In the genomic region with DNA sequence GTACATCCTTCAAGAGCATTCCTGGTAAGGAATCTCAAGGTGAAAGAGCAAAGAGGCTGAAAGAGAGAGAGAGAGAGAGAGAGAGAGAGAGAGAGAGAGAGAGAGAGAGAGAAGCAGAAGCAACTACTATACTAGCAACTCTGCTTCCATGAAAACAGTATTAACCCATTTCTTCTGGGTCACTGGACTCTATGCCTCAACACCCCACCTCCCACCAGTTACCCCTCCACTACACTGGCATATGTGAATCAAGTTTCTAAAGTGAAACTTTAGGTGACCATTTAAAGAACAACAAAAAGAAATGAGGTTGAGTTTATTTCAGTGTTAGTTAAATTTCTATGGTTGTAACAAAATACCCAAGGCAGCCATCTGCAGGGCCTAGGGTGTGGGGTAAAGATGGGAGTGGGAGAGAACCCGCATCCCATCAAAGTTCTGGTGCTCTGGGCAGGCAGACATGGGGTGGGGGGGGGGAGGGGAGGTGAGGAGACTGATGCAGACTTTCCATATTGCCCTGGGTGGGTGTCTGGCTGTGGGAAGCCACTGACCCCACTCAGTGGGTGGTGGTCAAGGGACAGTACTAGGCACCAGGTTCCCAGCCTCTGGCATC, we compare ENCODE assay signal across 24 mouse cellular contexts. TPM values are rescaled to one million over a fixed set of nuclear protein-coding genes. Genes with fewer than 3 reads are reported as not detected.
A peak's percentile ranks its signal among the peaks of the same experiment; 100 is the strongest.
DNase-seq lines count a peak whose midpoint lies in the region; ATAC-seq lines count a peak whose summit lies in the region.
"Had no signal": no experiment of that assay in that cellular context is flagged by ENCODE, and none has a peak within 500 bp of the region (broad histone marks: within the 10 kb centered on the region; RNA-seq: fewer than 3 reads in every experiment).

No protein-coding gene starts in this region.

- no peaks in the 10 kb centered on the region for H3K27me3 ChIP-seq in kidney, embryonic 14.5 days (ENCODE audit: control insufficient read depth, insufficient read depth, low read length)
- no peaks in the 10 kb centered on the region for H3K27me3 ChIP-seq in kidney, embryonic 16.5 days (ENCODE audit: insufficient read depth, low read length)
- H3K27me3 ChIP-seq in midbrain, embryonic 11.5 days (ENCODE audit: control insufficient read depth, insufficient read depth, low read length), result no peaks in the 10 kb centered on the region
- H3K27me3 ChIP-seq in midbrain, embryonic 13.5 days, result no peaks in the 10 kb centered on the region
- H3K27me3 ChIP-seq: embryonic facial prominence, embryonic 13.5 days; embryonic facial prominence, embryonic 15.5 days; forebrain, embryonic 12.5 days had no signal

- 0 out of 2 replicates have a peak, but pooled peaks cover 13% of the 10 kb centered on the region for H3K4me1 ChIP-seq in kidney, embryonic 14.5 days (ENCODE audit: control insufficient read depth, insufficient read depth, low read length)
- H3K4me1 ChIP-seq in kidney, embryonic 16.5 days (ENCODE audit: insufficient read depth, low read length), result peaks cover 11% of the 10 kb centered on the region
- no peaks in the 10 kb centered on the region for H3K4me1 ChIP-seq in midbrain, embryonic 11.5 days (ENCODE audit: control insufficient read depth, insufficient read depth, low read length)
- peaks cover 4% of the 10 kb centered on the region for H3K4me1 ChIP-seq in midbrain, embryonic 13.5 days (replicated peaks)
- H3K4me1 ChIP-seq: embryonic facial prominence, embryonic 13.5 days; embryonic facial prominence, embryonic 15.5 days; forebrain, embryonic 12.5 days had no signal

- H3K9me3 ChIP-seq in kidney, embryonic 14.5 days (ENCODE audit: control insufficient read depth, low read length), result no peaks in the 10 kb centered on the region
- H3K9me3 ChIP-seq in kidney, embryonic 16.5 days (ENCODE audit: low read length), result no peaks in the 10 kb centered on the region
- no peaks in the 10 kb centered on the region for H3K9me3 ChIP-seq in midbrain, embryonic 11.5 days (ENCODE audit: control insufficient read depth, low read length)
- no peaks in the 10 kb centered on the region for H3K9me3 ChIP-seq in midbrain, embryonic 13.5 days
- H3K9me3 ChIP-seq: embryonic facial prominence, embryonic 13.5 days; embryonic facial prominence, embryonic 15.5 days; forebrain, embryonic 10.5 days; forebrain, embryonic 12.5 days had no signal

- no peaks in the 10 kb centered on the region for H3K36me3 ChIP-seq in kidney, embryonic 14.5 days (ENCODE audit: control insufficient read depth, insufficient read depth, low read length)
- no peaks in the 10 kb centered on the region for H3K36me3 ChIP-seq in kidney, embryonic 16.5 days (ENCODE audit: insufficient read depth, low read length)
- no peaks in the 10 kb centered on the region for H3K36me3 ChIP-seq in midbrain, embryonic 11.5 days (ENCODE audit: control insufficient read depth, insufficient read depth, low read length)
- no peaks in the 10 kb centered on the region for H3K36me3 ChIP-seq in midbrain, embryonic 13.5 days
- H3K36me3 ChIP-seq: embryonic facial prominence, embryonic 13.5 days; embryonic facial prominence, embryonic 15.5 days; forebrain, embryonic 10.5 days; forebrain, embryonic 12.5 days had no signal

- no peak overlapping the region for H3K4me3 ChIP-seq in kidney, embryonic 14.5 days (ENCODE audit: low read length)
- no peak overlapping the region for H3K4me3 ChIP-seq in kidney, embryonic 16.5 days (ENCODE audit: low read length)
- H3K4me3 ChIP-seq in midbrain, embryonic 11.5 days (ENCODE audit: low read depth, low read length), result no peak overlapping the region
- H3K4me3 ChIP-seq in midbrain, embryonic 13.5 days (replicated peaks), result no peak overlapping the region
- H3K4me3 ChIP-seq: embryonic facial prominence, embryonic 13.5 days; embryonic facial prominence, embryonic 15.5 days; erythroblast, embryonic 14.5 days; forebrain, embryonic 10.5 days; forebrain, embryonic 12.5 days had no signal

- H3K27ac ChIP-seq in kidney, embryonic 14.5 days (ENCODE audit: low read depth, low read length), result no peak overlapping the region
- no peak overlapping the region for H3K27ac ChIP-seq in kidney, embryonic 16.5 days (ENCODE audit: low read length)
- H3K27ac ChIP-seq in midbrain, embryonic 11.5 days (ENCODE audit: low read depth, low read length), result no peak overlapping the region
- no peak overlapping the region for H3K27ac ChIP-seq in midbrain, embryonic 13.5 days
- H3K27ac ChIP-seq: embryonic facial prominence, embryonic 13.5 days; embryonic facial prominence, embryonic 15.5 days; forebrain, embryonic 10.5 days; forebrain, embryonic 12.5 days had no signal

- peak; percentile 63 for ATAC-seq in kidney, embryonic 14.5 days (ENCODE audit: low FRiP score, low TSS enrichment)
- peak; percentile 66 for ATAC-seq in kidney, embryonic 16.5 days (ENCODE audit: low FRiP score, low TSS enrichment)
- ATAC-seq in midbrain, embryonic 11.5 days (ENCODE audit: low FRiP score), result no peak
- no peak for ATAC-seq in midbrain, embryonic 13.5 days
- ATAC-seq: forebrain, embryonic 14.5 days had no signal

- 44% methylated on average over 1 of the region's 1 CpGs for WGBS in kidney, embryonic 14.5 days
- 46% methylated on average over 1 of the region's 1 CpGs for WGBS in kidney, embryonic 16.5 days
- 69% methylated on average over 1 of the region's 1 CpGs for WGBS in midbrain, embryonic 11.5 days
- 78% methylated on average over 1 of the region's 1 CpGs for WGBS in midbrain, embryonic 13.5 days

- no peak overlapping the region for H3K9ac ChIP-seq in kidney, embryonic 14.5 days (ENCODE audit: low read depth, low read length)
- H3K9ac ChIP-seq in kidney, embryonic 16.5 days (replicated peaks; ENCODE audit: low read length), result no peak overlapping the region
- no peak overlapping the region for H3K9ac ChIP-seq in midbrain, embryonic 11.5 days (ENCODE audit: low read length)
- no peak overlapping the region for H3K9ac ChIP-seq in midbrain, embryonic 13.5 days (replicated peaks)
- H3K9ac ChIP-seq: embryonic facial prominence, embryonic 13.5 days; embryonic facial prominence, embryonic 15.5 days; forebrain, embryonic 12.5 days had no signal

- no peak overlapping the region for H3K4me2 ChIP-seq in kidney, embryonic 14.5 days (replicated peaks; ENCODE audit: low read depth, low read length)
- H3K4me2 ChIP-seq in kidney, embryonic 16.5 days (replicated peaks; ENCODE audit: low read depth, low read length), result no peak overlapping the region
- H3K4me2 ChIP-seq in midbrain, embryonic 11.5 days, result no peak overlapping the region
- H3K4me2 ChIP-seq in midbrain, embryonic 13.5 days (replicated peaks), result no peak overlapping the region
- H3K4me2 ChIP-seq: embryonic facial prominence, embryonic 13.5 days; embryonic facial prominence, embryonic 15.5 days; forebrain, embryonic 12.5 days had no signal

- no peak for DNase-seq in kidney, adult 18-20 months
- no peak for DNase-seq in kidney, postnatal 14 days
- DNase-seq in midbrain, embryonic 11.5 days (ENCODE audit: low spot score, missing footprints), result peak; percentile 49
- DNase-seq: adrenal gland, adult 2 months; adrenal gland, postnatal 10 days; adrenal gland, postnatal 25 days; cerebellum, adult 11 months; cerebellum, adult 18-20 months; cerebellum, adult 8-10 months; cerebellum, adult 9-11 months; cerebellum, postnatal 14 days; cerebellum, postnatal 36 days; embryo, embryonic 11 days had no signal

RNA-seq across cellular contexts. Expression of gene Ifit2, which starts 15.8 kb away (rescaled TPM):
- 3.9 and 9.8 TPM in 2 replicates for polyA plus RNA-seq in kidney, embryonic 14.5 days (2014; fragmentation: Nextera tagmentation; extraction: Ambion mirVana)
- 11.5 and 11.8 TPM in 2 replicates for polyA plus RNA-seq in kidney, embryonic 16.5 days (2015; fragmentation: Nextera tagmentation; extraction: Ambion mirVana)
- polyA plus RNA-seq in midbrain, embryonic 11.5 days (2014; fragmentation: Nextera tagmentation; extraction: Ambion mirVana), result 4.7 and 5.0 TPM in 2 replicates
- polyA plus RNA-seq in midbrain, embryonic 13.5 days (2015; fragmentation: Nextera tagmentation; extraction: Ambion mirVana), result 3.3 and 5.4 TPM in 2 replicates

RNA-seq across cellular contexts. Expression of gene Ifit3, which starts 17.1 kb away (rescaled TPM):
- 0.73 and 0.80 TPM in 2 replicates for polyA plus RNA-seq in kidney, embryonic 14.5 days (2014; fragmentation: Nextera tagmentation; extraction: Ambion mirVana)
- polyA plus RNA-seq in kidney, embryonic 16.5 days (2015; fragmentation: Nextera tagmentation; extraction: Ambion mirVana), result 2.8 and 3.8 TPM in 2 replicates
- 0.50 and 0.78 TPM in 2 replicates for polyA plus RNA-seq in midbrain, embryonic 11.5 days (2014; fragmentation: Nextera tagmentation; extraction: Ambion mirVana)
- 0.61 and 0.92 TPM in 2 replicates for polyA plus RNA-seq in midbrain, embryonic 13.5 days (2015; fragmentation: Nextera tagmentation; extraction: Ambion mirVana)
- polyA plus RNA-seq: erythroblast, embryonic 14.5 days had no signal

RNA-seq across cellular contexts. Expression of gene Ifit1bl1, which starts 35.5 kb away (rescaled TPM):
- 0.20 TPM in 1 of 2 replicates, not detected in the other for polyA plus RNA-seq in kidney, embryonic 14.5 days (2014; fragmentation: Nextera tagmentation; extraction: Ambion mirVana)
- 0.16 and 0.18 TPM in 2 replicates for polyA plus RNA-seq in kidney, embryonic 16.5 days (2015; fragmentation: Nextera tagmentation; extraction: Ambion mirVana)
- polyA plus RNA-seq in midbrain, embryonic 11.5 days (2014; fragmentation: Nextera tagmentation; extraction: Ambion mirVana), result 0.22 and 0.33 TPM in 2 replicates
- 0.35 and 0.48 TPM in 2 replicates for polyA plus RNA-seq in midbrain, embryonic 13.5 days (2015; fragmentation: Nextera tagmentation; extraction: Ambion mirVana)
- polyA plus RNA-seq: C2C12; embryonic facial prominence, embryonic 11.5 days had no signal

RNA-seq across cellular contexts. Expression of gene Lipa, which starts 39.0 kb away (rescaled TPM):
- 22.0 and 26.7 TPM in 2 replicates for polyA plus RNA-seq in kidney, embryonic 14.5 days (2014; fragmentation: Nextera tagmentation; extraction: Ambion mirVana)
- 36.0 TPM in 2 replicates for polyA plus RNA-seq in kidney, embryonic 16.5 days (2015; fragmentation: Nextera tagmentation; extraction: Ambion mirVana)
- polyA plus RNA-seq in midbrain, embryonic 11.5 days (2014; fragmentation: Nextera tagmentation; extraction: Ambion mirVana), result 28.7 and 31.4 TPM in 2 replicates
- polyA plus RNA-seq in midbrain, embryonic 13.5 days (2015; fragmentation: Nextera tagmentation; extraction: Ambion mirVana), result 21.2 and 22.4 TPM in 2 replicates

RNA-seq across cellular contexts. Expression of gene Ifit3b, which starts 41.5 kb away (rescaled TPM):
- polyA plus RNA-seq in kidney, embryonic 14.5 days (2014; fragmentation: Nextera tagmentation; extraction: Ambion mirVana), result 0.41 TPM in 1 of 2 replicates, not detected in the other
- 1.1 and 1.8 TPM in 2 replicates for polyA plus RNA-seq in kidney, embryonic 16.5 days (2015; fragmentation: Nextera tagmentation; extraction: Ambion mirVana)
- 0.10 TPM in 1 of 2 replicates, not detected in the other for polyA plus RNA-seq in midbrain, embryonic 11.5 days (2014; fragmentation: Nextera tagmentation; extraction: Ambion mirVana)
- polyA plus RNA-seq in midbrain, embryonic 13.5 days (2015; fragmentation: Nextera tagmentation; extraction: Ambion mirVana), result 0.16 and 0.18 TPM in 2 replicates
- polyA plus RNA-seq: C2C12; embryonic facial prominence, embryonic 11.5 days; embryonic facial prominence, embryonic 13.5 days; erythroblast, embryonic 14.5 days; forebrain, embryonic 10.5 days; forebrain, embryonic 14.5 days had no signal

Comparison
In these comparisons a context has a peak if more than half of its experiments do, and no peak if none do; other contexts are left out.
1. ATAC-seq: peak in kidney, embryonic 14.5 days (single experiment) and kidney, embryonic 16.5 days (single experiment); none in midbrain, embryonic 11.5 days (single experiment) and midbrain, embryonic 13.5 days (single experiment).